Mouse (Mus musculus): Measurements from ENCODE around the gene Far2. TPM values are rescaled to one million over a fixed set of nuclear protein-coding genes. Genes with fewer than 3 reads are reported as not detected.

Gene Far2
- 1.1 and 1.2 TPM in 2 replicates for polyA plus RNA-seq (2015; fragmentation: Nextera tagmentation; extraction: Ambion mirVana)

DNA sequence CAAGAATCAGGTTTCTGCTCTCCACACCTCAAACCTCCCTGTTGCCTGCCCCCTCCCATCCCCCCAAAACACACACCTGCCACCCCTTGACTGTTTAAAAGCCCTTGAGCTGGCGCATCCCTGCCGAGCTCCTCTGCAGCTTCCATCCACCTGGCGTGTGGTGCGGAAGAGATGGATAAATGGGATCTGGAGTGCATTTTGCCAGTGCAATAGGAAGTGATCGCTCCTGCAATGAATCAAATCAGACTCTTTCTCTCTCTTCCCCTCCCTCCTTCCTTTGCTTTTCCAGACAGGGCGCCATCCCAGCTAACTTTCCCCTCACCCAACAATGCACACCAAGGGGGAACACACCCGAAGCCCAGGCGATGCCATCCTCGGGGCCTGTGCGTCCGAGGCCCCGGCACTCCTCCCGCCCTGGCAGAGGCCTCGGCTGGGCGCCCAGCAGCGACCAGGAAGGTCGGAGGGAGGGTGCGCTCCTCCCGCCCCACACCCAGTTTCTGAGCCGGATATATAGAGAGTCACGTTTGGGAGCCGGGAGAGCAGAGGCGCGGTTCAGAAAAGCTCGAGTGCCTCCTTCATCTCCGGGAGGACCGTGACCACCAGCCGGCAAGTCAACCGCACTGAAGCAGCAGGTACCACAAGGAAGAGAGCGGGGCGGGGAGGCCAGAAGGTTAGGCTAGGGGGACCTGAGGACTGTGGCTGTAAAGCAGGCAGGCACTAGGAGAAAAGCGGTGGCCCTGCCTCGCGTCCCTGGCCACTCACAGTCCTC, at the start of gene Far2:
Gene Far2, plus strand, starts transcription at position 379 of the 769 bp plus-strand sequence.
- Histone ChIP-seq H3K4me3 (ENCODE audit: low read depth, low read length) (peak within 1 kb of the TSS; percentile 26), H3K9me3 (ENCODE audit: low read length) (no peaks in the 10 kb centered on the region), H3K4me1 (ENCODE audit: insufficient read depth, low read depth, low read length) (no peaks in the 10 kb centered on the region), H3K4me2 (replicated peaks; ENCODE audit: low read depth, low read length) (peak within 1 kb of the TSS; percentile 54), H3K9ac (replicated peaks; ENCODE audit: low read depth) (0 out of 2 replicates have a peak within 1 kb of the TSS, but pooled peaks have one; percentile 16), H3K27me3 (replicated peaks; ENCODE audit: insufficient read depth, low read length) (no peaks in the 10 kb centered on the region), H3K27ac (ENCODE audit: low read length) (no peak within 1 kb of the TSS), H3K36me3 (ENCODE audit: insufficient read depth, low read length) (no peaks in the 10 kb centered on the region)
- ATAC-seq (no peak; the same call in 1 of the 2 replicates), DNase-seq (ENCODE audit: low spot score) (peak; percentile 21)
- WGBS, result 3% methylated on average over 34 of the region's 34 CpGs
- TF ChIP-seq EP300 (IDR thresholded peaks at IDR 0.05), result no peak
- TF ChIP-seq CTCF (IDR thresholded peaks at IDR 0.05), result no peak

DNA sequence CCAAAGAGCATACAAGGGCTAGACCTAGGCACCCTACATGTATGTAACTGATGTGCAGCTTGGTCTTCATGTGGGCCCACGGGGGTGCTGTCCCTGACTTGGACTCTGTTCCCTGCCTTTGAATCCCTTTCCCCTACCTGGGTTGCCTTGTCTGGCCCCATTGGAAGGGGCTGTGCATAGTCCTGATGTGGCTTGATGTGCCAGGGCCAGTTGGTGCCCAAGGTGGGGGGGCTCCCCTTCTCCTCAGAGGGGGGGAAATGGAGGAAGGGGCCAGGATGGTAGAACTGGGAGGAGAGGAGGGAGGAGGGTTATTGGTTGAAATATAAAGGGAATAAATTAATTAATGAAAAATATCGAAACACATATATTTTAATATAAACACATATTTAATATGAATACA, 46.6 kb upstream of the Far2 start:
- no peak for TF ChIP-seq EP300 (IDR thresholded peaks at IDR 0.05)
- no peak for TF ChIP-seq CTCF (IDR thresholded peaks at IDR 0.05)
- 77% methylated on average over 2 of the region's 2 CpGs for WGBS
- H3K4me2 ChIP-seq (replicated peaks; ENCODE audit: low read depth, low read length), result no peak overlapping the region
- H3K27me3 ChIP-seq (replicated peaks; ENCODE audit: insufficient read depth, low read length), result no peaks in the 10 kb centered on the region
- H3K9me3 ChIP-seq (ENCODE audit: low read length), result no peaks in the 10 kb centered on the region
- DNase-seq (ENCODE audit: low spot score) (no peak), ATAC-seq (no peak)
- H3K9ac ChIP-seq (replicated peaks; ENCODE audit: low read depth), result no peak overlapping the region
- no peaks in the 10 kb centered on the region for H3K4me1 ChIP-seq (ENCODE audit: insufficient read depth, low read depth, low read length)
- H3K27ac ChIP-seq (ENCODE audit: low read length), result no peak overlapping the region
- H3K36me3 ChIP-seq (ENCODE audit: insufficient read depth, low read length), result no peaks in the 10 kb centered on the region
- H3K4me3 ChIP-seq (ENCODE audit: low read depth, low read length), result no peak overlapping the region

DNA sequence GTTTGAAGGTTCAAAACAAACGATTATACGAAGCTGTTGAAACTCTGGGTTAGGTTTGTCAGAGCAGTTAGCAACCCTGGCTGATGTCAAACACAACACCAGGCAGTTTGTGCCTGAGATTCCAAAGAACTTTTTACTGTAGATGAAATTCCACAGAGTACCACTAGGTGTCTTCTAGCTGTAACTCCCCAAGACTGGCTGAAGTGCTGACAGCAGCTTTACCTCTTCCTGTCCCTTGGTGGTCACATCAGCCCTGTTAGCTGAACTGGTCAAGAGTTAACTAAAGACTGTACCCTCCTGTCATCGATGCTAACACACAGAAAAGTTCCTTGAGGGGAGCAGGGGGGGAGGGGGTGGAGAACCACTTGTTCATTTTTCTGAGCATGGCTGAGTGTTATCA, 46.0 kb upstream of the Far2 start:
- Histone ChIP-seq H3K27me3 (replicated peaks; ENCODE audit: insufficient read depth, low read length) (no peaks in the 10 kb centered on the region), H3K27ac (ENCODE audit: low read length) (no peak overlapping the region), H3K9me3 (ENCODE audit: low read length) (no peaks in the 10 kb centered on the region), H3K36me3 (ENCODE audit: insufficient read depth, low read length) (no peaks in the 10 kb centered on the region), H3K4me3 (ENCODE audit: low read depth, low read length) (no peak overlapping the region), H3K9ac (replicated peaks; ENCODE audit: low read depth) (no peak overlapping the region), H3K4me2 (replicated peaks; ENCODE audit: low read depth, low read length) (no peak overlapping the region), H3K4me1 (ENCODE audit: insufficient read depth, low read depth, low read length) (no peaks in the 10 kb centered on the region)
- ATAC-seq, result no peak
- WGBS, result 21% methylated on average over 3 of the region's 3 CpGs
- TF ChIP-seq CTCF (IDR thresholded peaks at IDR 0.05), result peak; percentile 63
- no peak for TF ChIP-seq EP300 (IDR thresholded peaks at IDR 0.05)
- peak; percentile 53 for DNase-seq (ENCODE audit: low spot score)

- Histone ChIP-seq H3K4me2 (replicated peaks; ENCODE audit: low read depth, low read length) (no peak overlapping the region), H3K9me3 (ENCODE audit: low read length) (no peaks in the 10 kb centered on the region), H3K4me1 (ENCODE audit: insufficient read depth, low read depth, low read length) (no peaks in the 10 kb centered on the region), H3K36me3 (ENCODE audit: insufficient read depth, low read length) (no peaks in the 10 kb centered on the region), H3K4me3 (ENCODE audit: low read depth, low read length) (no peak overlapping the region), H3K27me3 (replicated peaks; ENCODE audit: insufficient read depth, low read length) (no peaks in the 10 kb centered on the region), H3K27ac (ENCODE audit: low read length) (no peak overlapping the region), H3K9ac (replicated peaks; ENCODE audit: low read depth) (no peak overlapping the region)
- DNase-seq (ENCODE audit: low spot score) (no peak), ATAC-seq (no peak)
- no peak for TF ChIP-seq EP300 (IDR thresholded peaks at IDR 0.05)
- 0 out of 2 replicates have a peak, but pooled peaks have one; percentile 14 for TF ChIP-seq CTCF (IDR thresholded peaks at IDR 0.05)
- 47% methylated on average over 11 of the region's 11 CpGs for whole genome bisulfite sequencing
These were observed 40.8 kb upstream of the Far2 start for GRCm38 (mm10) chr6:148006118-148006837.

DNA sequence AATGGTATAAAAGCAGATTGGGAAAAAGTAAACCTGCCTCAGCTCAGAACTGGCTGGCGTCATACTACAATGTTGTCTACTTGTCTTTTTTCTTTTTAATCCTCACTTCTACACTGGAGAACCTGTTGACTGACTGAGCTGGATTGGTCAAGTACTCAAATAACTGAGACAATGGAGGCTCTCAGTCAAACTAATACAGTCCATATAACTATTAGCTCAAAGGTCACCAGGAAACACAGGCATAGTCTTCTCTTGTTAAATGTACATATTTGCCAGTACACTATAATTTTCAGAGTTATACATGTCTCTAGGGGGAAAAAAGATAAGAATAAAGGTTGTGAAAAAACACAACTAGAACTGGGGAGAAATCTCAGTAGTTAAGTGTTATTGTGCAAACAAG, 6.3 kb upstream of the Far2 start:
- no peak overlapping the region for H3K27ac ChIP-seq (ENCODE audit: low read length)
- DNase-seq (ENCODE audit: low spot score) (no peak), ATAC-seq (no peak)
- H3K9ac ChIP-seq (replicated peaks; ENCODE audit: low read depth), result no peak overlapping the region
- H3K4me3 ChIP-seq (ENCODE audit: low read depth, low read length), result no peak overlapping the region
- H3K27me3 ChIP-seq (replicated peaks; ENCODE audit: insufficient read depth, low read length), result no peaks in the 10 kb centered on the region
- TF ChIP-seq CTCF (IDR thresholded peaks at IDR 0.05) (no peak), EP300 (IDR thresholded peaks at IDR 0.05) (no peak)
- no peaks in the 10 kb centered on the region for H3K4me1 ChIP-seq (ENCODE audit: insufficient read depth, low read depth, low read length)
- H3K9me3 ChIP-seq (ENCODE audit: low read length), result no peaks in the 10 kb centered on the region
- WGBS, result 62% methylated on average over 1 of the region's 1 CpGs
- H3K36me3 ChIP-seq (ENCODE audit: insufficient read depth, low read length), result no peaks in the 10 kb centered on the region
- no peak overlapping the region for H3K4me2 ChIP-seq (replicated peaks; ENCODE audit: low read depth, low read length)

DNA sequence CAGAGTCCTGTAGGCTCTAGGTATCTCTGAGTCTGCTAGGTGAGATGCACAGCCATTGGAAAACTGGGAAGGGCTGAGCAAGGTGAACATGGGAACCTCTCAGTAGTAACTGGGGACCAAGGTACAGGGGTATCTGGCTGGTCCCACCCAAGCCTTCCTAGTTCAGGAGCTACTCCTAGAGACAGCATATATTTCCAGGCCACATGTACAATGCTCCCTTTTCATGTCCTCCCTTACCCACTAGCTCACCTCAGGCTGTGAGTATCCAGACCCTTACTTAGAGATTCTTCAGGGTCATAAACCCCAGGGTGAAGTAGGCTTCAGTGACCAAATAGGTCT, 560 bp downstream of the Far2 start:
- no peak for DNase-seq (ENCODE audit: low spot score)
- H3K27me3 ChIP-seq (replicated peaks; ENCODE audit: insufficient read depth, low read length), result no peaks in the 10 kb centered on the region
- H3K4me1 ChIP-seq (ENCODE audit: insufficient read depth, low read depth, low read length), result no peaks in the 10 kb centered on the region
- H3K4me3 ChIP-seq (ENCODE audit: low read depth, low read length), result no peak overlapping the region
- peak overlapping the region; percentile 54; the same call in 1 of the 2 replicates for H3K4me2 ChIP-seq (replicated peaks; ENCODE audit: low read depth, low read length)
- no peak overlapping the region for H3K9ac ChIP-seq (replicated peaks; ENCODE audit: low read depth)
- no peaks in the 10 kb centered on the region for H3K36me3 ChIP-seq (ENCODE audit: insufficient read depth, low read length)
- TF ChIP-seq EP300 (IDR thresholded peaks at IDR 0.05) (no peak), CTCF (IDR thresholded peaks at IDR 0.05) (no peak)
- no peaks in the 10 kb centered on the region for H3K9me3 ChIP-seq (ENCODE audit: low read length)
- ATAC-seq, result no peak
- H3K27ac ChIP-seq (ENCODE audit: low read length), result no peak overlapping the region

Data from lung, postnatal 0 days (tissue).